Mouse (Mus musculus) heart, postnatal 14 days (tissue): ENCODE measurements at regions not wholly inside any gene's neighbourhood (a gene's known extent, or its start where the extent isn't known, plus 50 kb on each side); places are given as distances from the start of the nearest gene placed in this dataset.

Experiments used
- DNase-seq, 2 experiments: peaks; one replicate each; pipeline ENCODE4 v3.0.0; 2021 to 2022
- intact Hi-C: fragments of 180-260 bp; cut with DNase I; formaldehyde crosslinking; loops from one replicate; pipeline ENCODE4 v1.15.1; 2025

DNA sequence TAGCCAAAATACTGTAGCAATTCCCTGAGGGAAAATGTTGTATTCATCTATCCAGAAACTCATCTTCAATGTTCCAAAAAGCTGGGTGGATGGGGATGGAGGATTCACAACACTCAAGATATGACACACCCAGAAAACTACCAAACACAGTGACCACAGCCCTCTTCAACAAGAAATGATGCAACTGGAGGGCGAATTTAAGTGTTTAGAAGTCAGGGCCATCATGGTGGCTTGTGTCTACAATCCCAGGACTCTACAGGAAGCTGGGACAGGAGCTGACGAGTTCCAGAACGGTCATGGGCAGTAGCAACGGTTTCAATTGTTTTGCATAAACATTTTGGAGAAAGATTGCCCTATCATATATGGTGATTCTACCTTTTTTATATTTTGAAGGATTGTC, 78.8 kb upstream of the Plcb4 start:
- intact Hi-C loops, result no loop called here
- no peak for DNase-seq

DNA sequence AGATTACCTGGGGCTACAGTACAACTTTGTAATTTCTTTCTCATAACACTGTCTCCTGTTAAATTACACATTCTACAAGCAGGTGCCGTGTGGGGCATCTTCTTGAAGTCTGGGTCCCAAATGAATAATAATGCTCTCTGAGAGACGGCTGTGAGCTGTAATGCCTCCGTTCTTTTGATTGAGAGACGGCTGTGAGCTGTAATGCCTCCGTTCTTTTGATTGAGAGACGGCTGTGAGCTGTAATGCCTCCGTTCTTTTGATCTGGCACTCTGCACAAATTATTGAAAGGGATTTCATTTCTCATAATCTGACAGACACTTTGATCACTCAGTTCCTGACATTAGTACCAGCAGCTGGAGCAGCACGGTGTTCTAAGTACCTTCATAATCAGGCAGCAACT, 76.5 kb upstream of the Plcb4 start:
- intact Hi-C loops, result no loop called here
- DNase-seq, result no peak

DNA sequence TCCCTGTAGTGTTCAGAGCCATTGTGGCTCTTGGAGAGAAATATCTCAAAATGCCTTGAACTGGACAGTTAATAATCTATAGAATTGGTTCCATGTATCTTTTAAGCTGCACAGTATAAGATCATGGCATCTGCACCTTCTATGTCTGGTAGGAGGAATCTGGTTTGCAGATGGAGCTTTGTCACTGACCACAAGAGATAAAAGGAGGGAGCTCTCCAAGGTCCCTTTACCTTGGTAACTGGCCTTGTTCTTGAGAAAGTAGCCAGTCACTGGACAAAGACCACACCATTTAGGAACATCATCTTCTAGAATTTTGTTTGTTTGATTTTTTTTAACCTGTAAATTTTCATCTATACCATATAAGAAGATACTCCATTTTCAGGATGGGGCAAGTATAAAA, 52.5 kb upstream of the Plcb4 start:
- no peak for DNase-seq
- intact Hi-C loops, result no loop called here
